9 mouse cellular contexts compared by ENCODE assay signal in the genomic region with DNA sequence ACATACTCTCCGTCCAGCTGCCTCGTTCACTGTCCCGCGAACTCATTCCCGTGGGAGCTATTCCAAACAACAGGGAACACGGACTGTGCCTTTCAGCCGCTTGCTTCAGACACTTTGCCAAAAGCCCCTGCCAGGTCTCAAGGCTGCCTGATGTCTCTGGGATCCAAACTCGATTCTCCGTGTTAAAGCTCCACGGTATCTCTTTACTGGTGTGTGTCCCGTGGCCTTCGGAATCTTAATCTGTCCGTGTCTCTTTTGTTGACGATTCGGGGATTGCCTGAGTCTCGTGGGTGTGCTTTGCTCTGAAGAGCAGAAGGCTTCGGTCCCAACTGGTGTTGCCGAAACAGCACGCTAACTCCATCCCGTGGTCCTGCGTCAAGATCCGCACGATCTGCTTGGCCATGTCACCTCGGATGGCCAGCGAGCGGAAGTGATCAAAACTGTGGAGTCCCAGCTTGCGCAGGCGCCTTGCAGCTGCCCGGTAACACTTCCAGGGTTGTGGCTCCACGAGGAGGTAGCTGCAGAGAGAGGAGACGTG. TPM values are rescaled to one million over a fixed set of nuclear protein-coding genes. Genes with fewer than 3 reads are reported as not detected.
DNase-seq lines count a peak whose midpoint lies in the region; ATAC-seq lines count a peak whose summit lies in the region.
"Had no signal": no experiment of that assay in that cellular context is flagged by ENCODE, and none has a peak within 500 bp of the region (broad histone marks: within the 10 kb centered on the region; RNA-seq: fewer than 3 reads in every experiment).

No protein-coding gene starts in this region.

- peak; percentile 52 for DNase-seq in adrenal gland, postnatal 14 days
- DNase-seq in adrenal gland, postnatal 36 days = no peak
- no peak for DNase-seq in neural tube, embryonic 10.5 days (ENCODE audit: extremely low spot score, low spot score)
- peak; percentile 75 for DNase-seq in skeletal muscle tissue, adult 2 months (ENCODE audit: low read depth, low spot score)
- no peak for DNase-seq in urinary bladder, postnatal 14 days (ENCODE audit: low spot score)
- no peak for DNase-seq in thymus, postnatal 25 days

- no peak overlapping the region for H3K4me3 ChIP-seq in neural tube, embryonic 15.5 days (replicated peaks)
- no peak overlapping the region for H3K4me3 ChIP-seq in heart, embryonic 14.5 days (ENCODE audit: control insufficient read depth in 1 of 2, insufficient read depth in 1 of 2, low read depth in 1 of 2, low read length in 2 of 2)
- H3K4me3 ChIP-seq: limb, embryonic 12.5 days had no signal

- 83% methylated on average over 31 of the region's 31 CpGs for WGBS in neural tube, embryonic 15.5 days
- WGBS in heart, embryonic 14.5 days = 82% methylated on average over 31 of the region's 31 CpGs

- peaks cover 20% of the 10 kb centered on the region for H3K4me1 ChIP-seq in neural tube, embryonic 15.5 days
- peaks cover 12 to 18% of the 10 kb centered on the region in 2 experiments for H3K4me1 ChIP-seq in heart, embryonic 14.5 days (ENCODE audit: control insufficient read depth in 2 of 2, insufficient read depth in 2 of 2, low read length in 2 of 2)

- no peaks in the 10 kb centered on the region for H3K9me3 ChIP-seq in neural tube, embryonic 15.5 days (replicated peaks)
- no peaks in the 10 kb centered on the region for H3K9me3 ChIP-seq in heart, embryonic 14.5 days (ENCODE audit: control insufficient read depth, low read length)

- no peak for ATAC-seq in neural tube, embryonic 15.5 days (ENCODE audit: low FRiP score)
- ATAC-seq in heart, embryonic 14.5 days (ENCODE audit: insufficient number of reproducible peaks, insufficient read depth, low FRiP score, low read depth) = no peak

- H3K27ac ChIP-seq in neural tube, embryonic 15.5 days (replicated peaks) = 0 out of 2 replicates have a peak overlapping the region, but pooled peaks have one; percentile 7
- H3K27ac ChIP-seq in heart, embryonic 14.5 days (replicated peaks in 1 of 2; ENCODE audit: control insufficient read depth in 1 of 2, insufficient read depth in 1 of 2, low read depth in 2 of 2, low read length in 2 of 2) = peak overlapping the region in 1 of 2 experiments; percentile 20; a peak in 2 of 4 replicates
- H3K27ac ChIP-seq: limb, embryonic 12.5 days had no signal

- H3K36me3 ChIP-seq in neural tube, embryonic 15.5 days = 0 out of 2 replicates have a peak, but pooled peaks cover 3% of the 10 kb centered on the region
- H3K36me3 ChIP-seq in heart, embryonic 14.5 days (ENCODE audit: control insufficient read depth, insufficient read depth, low read length) = peaks cover 12% of the 10 kb centered on the region; the same call in 1 of the 2 replicates

- H3K27me3 ChIP-seq in neural tube, embryonic 15.5 days (replicated peaks) = no peaks in the 10 kb centered on the region
- H3K27me3 ChIP-seq in heart, embryonic 14.5 days (ENCODE audit: control insufficient read depth, insufficient read depth, low read length) = no peaks in the 10 kb centered on the region
- H3K27me3 ChIP-seq: limb, embryonic 12.5 days had no signal

- 0 out of 2 replicates have a peak overlapping the region, but pooled peaks have one; percentile 17 for H3K4me2 ChIP-seq in neural tube, embryonic 15.5 days
- H3K4me2 ChIP-seq in heart, embryonic 14.5 days (ENCODE audit: low read length) = 0 out of 2 replicates have a peak overlapping the region, but pooled peaks have one; percentile 23
- H3K4me2 ChIP-seq: limb, embryonic 12.5 days had no signal

- no peak overlapping the region for H3K9ac ChIP-seq in neural tube, embryonic 15.5 days (replicated peaks)
- H3K9ac ChIP-seq in heart, embryonic 14.5 days (ENCODE audit: low read length) = 0 out of 2 replicates have a peak overlapping the region, but pooled peaks have one; percentile 6
- H3K9ac ChIP-seq: limb, embryonic 12.5 days had no signal

RNA-seq across cellular contexts. Expression of a gene that starts 4.2 kb away (rescaled TPM):
- total RNA-seq in adrenal gland, postnatal 14 days (2021) = 3.9 and 6.8 TPM in 2 replicates
- 1 to 10 TPM; 5.3 to 6.6 TPM for total RNA-seq in adrenal gland, postnatal 36 days (2021)
- polyA plus RNA-seq in neural tube, embryonic 15.5 days (2015; fragmentation: Nextera tagmentation; extraction: Ambion mirVana) = 17.0 and 19.0 TPM in 2 replicates
- polyA plus RNA-seq in heart, embryonic 14.5 days (2014; fragmentation: Nextera tagmentation; extraction: Ambion mirVana) = 11.8 and 12.5 TPM in 2 replicates

RNA-seq across cellular contexts. Expression of a gene that starts 12.7 kb away (rescaled TPM):
- 25.6 and 29.0 TPM in 2 replicates for total RNA-seq in adrenal gland, postnatal 14 days (2021)
- total RNA-seq in adrenal gland, postnatal 36 days (2021) = 10 to 100 TPM; 30.4 to 36.0 TPM
- polyA plus RNA-seq in neural tube, embryonic 15.5 days (2015; fragmentation: Nextera tagmentation; extraction: Ambion mirVana) = 12.4 and 13.0 TPM in 2 replicates
- polyA plus RNA-seq in heart, embryonic 14.5 days (2014; fragmentation: Nextera tagmentation; extraction: Ambion mirVana) = 7.5 and 9.2 TPM in 2 replicates

RNA-seq across cellular contexts. Expression of a gene that starts 57.7 kb away (rescaled TPM):
- 16.3 and 17.2 TPM in 2 replicates for total RNA-seq in adrenal gland, postnatal 14 days (2021)
- 10 to 100 TPM; 17.8 to 23.5 TPM for total RNA-seq in adrenal gland, postnatal 36 days (2021)
- 50.7 and 57.5 TPM in 2 replicates for polyA plus RNA-seq in neural tube, embryonic 15.5 days (2015; fragmentation: Nextera tagmentation; extraction: Ambion mirVana)
- 0.19 TPM in 1 of 2 replicates, not detected in the other for polyA plus RNA-seq in heart, embryonic 14.5 days (2014; fragmentation: Nextera tagmentation; extraction: Ambion mirVana)

Comparison
In these comparisons a context has a peak if more than half of its experiments do, and no peak if none do; other contexts are left out.
1. DNase-seq: peak in adrenal gland, postnatal 14 days (single experiment) and skeletal muscle tissue, adult 2 months (single experiment); none in adrenal gland, postnatal 36 days (0 of 2), neural tube, embryonic 10.5 days (single experiment), urinary bladder, postnatal 14 days (single experiment) and thymus, postnatal 25 days (single experiment).